Mouse (Mus musculus) gastrocnemius, adult 2 months (tissue): ENCODE data around the gene Mfng. TPM values are rescaled to one million over a fixed set of nuclear protein-coding genes. Genes with fewer than 3 reads are reported as not detected.

ENCODE experiments used
- DNase-seq: peaks from one replicate; pipeline ENCODE4 v3.0.0; 2022
- H3K27ac ChIP-seq: fragments of 200-600 bp; 2 replicates; pipeline ENCODE4 v1.8.1; 2022; ENCODE audit warnings: mild to moderate bottlenecking
- H3K4me3 ChIP-seq: fragments of 200-600 bp; 2 replicates; pipeline ENCODE4 v1.8.1; 2022; ENCODE audit warnings: mild to moderate bottlenecking, moderate library complexity
- CTCF ChIP-seq: fragments of 200-600 bp; IDR thresholded peaks from 2 replicates; pipeline ENCODE4 v1.8.1; 2022; ENCODE audit warnings: antibody characterized with exemption, mild to moderate bottlenecking, moderate library complexity
- intact Hi-C: fragments of 180-260 bp; cut with DNase I; formaldehyde crosslinking; loops from one replicate; pipeline ENCODE4 v1.15.1; 2025
- total RNA-seq, 2 experiments: library from RNA; stranded (reverse); gene quantifications; 2 replicates each; pipeline ENCODE4 v1.2.3; 2021

Mfng gene
- total RNA-seq, 2 experiments from 2014 or later = 2.6 to 3.1 TPM

GRCm38 (mm10) chr15:78718290-78719250, 54.7 kb downstream of the Mfng start, which contains the start of gene Elfn2:
TSS of gene Elfn2 (minus strand) at chr15:78718771.
- DNase-seq = no peak
- Histone ChIP-seq H3K4me3 (peak within 1 kb of the TSS; percentile 65), H3K27ac (no peak within 1 kb of the TSS)
- no peak for TF ChIP-seq CTCF
- intact Hi-C loops = no loop called here

GRCm38 (mm10) chr15:78716936-78717335, 56.3 kb downstream of the Mfng start:
- DNase-seq = no peak
- intact Hi-C loops = no loop called here
- H3K27ac ChIP-seq = no peak overlapping the region
- TF ChIP-seq CTCF = no peak
- no peak overlapping the region for H3K4me3 ChIP-seq

DNA sequence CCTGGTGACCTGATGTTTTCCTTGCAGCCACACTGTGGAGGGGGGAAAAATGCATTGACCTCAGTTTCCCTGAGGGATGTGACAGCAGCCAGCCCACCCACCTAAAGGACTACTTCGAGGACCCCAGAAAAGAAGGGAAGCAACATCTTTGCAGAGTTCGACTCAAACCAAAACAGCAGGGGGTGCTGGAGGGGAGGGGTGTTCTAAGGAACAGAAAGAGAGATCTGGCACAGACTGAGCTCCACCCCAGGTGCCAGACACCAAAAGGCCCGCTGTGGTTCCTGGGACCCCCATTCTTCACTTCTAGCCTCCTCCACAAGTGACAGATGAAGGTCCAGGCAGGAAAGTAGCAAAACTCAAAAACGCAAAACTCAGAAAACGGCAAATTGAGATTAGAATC, 57.4 kb downstream of the Mfng start:
- intact Hi-C loops = no loop called here
- TF ChIP-seq CTCF = no peak
- Histone ChIP-seq H3K4me3 (no peak overlapping the region), H3K27ac (no peak overlapping the region)
- no peak for DNase-seq

DNA sequence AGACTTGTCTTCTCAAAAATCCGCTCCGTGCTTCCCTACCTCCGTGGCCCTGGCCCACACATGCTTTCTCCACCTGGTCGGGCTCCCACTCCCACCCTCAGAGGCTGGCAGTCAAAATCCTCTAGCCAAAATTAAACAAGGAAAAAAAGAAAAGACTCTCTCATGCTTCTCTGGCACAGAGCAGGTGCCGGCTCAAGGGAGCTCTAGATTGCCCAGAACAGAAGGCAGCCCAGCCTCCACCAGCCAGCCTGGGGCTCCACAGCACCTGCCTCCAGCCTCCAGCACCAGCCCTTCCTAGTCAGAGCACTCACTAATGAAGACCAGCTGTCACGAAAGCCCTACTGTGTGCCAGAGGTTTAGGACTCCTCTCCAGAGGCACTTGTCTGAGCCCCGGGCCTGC, 59.5 kb downstream of the Mfng start:
- intact Hi-C loops = no loop called here
- no peak for DNase-seq
- H3K4me3 ChIP-seq = no peak overlapping the region
- H3K27ac ChIP-seq = no peak overlapping the region
- TF ChIP-seq CTCF = no peak

DNA sequence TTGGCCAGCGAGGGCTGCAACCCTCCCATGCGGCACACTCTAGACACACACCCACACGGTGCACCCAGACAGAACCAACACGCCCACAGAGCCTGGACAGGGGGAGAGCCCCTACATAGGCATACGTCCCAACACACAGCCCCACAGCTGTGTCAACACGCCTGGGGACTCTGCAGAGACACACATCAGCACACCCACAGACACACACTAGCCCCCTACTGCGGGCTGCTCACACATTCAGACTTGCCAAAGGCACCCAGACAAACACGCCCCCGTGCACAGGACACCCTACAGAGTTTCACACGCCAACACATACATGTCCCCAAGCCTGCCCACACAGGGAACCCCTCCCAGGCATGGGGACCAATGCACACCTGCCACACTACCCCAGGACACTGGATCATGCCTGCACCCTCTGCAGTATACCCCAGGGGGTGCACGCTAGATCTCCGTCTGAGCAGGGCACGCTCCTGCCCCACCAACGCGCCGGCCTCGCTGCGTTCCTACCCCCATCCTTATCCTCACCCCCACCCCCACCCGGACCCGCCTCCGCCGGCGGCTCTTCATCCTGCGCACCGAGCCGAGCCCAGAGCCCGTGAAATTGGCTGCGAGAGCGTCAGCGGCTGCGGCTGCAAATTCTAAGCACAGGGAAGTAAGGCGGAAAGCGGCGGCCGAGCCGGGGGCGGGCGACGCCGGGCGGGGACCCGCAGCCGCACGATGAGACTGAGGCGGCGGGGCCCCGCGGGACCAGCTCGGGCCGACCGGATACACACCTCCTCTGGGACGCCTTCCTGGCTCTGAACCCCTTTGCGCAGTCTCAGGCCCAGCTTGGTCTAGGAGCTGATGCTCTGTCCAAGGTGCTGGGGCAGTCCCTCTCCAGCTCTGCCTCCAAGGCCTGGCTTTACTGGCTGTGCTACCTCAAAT, 60.7 kb downstream of the Mfng start:
- TF ChIP-seq CTCF = no peak
- no peak for DNase-seq
- no peak overlapping the region for H3K27ac ChIP-seq
- no peak overlapping the region for H3K4me3 ChIP-seq
- intact Hi-C loops = no loop called here

DNA sequence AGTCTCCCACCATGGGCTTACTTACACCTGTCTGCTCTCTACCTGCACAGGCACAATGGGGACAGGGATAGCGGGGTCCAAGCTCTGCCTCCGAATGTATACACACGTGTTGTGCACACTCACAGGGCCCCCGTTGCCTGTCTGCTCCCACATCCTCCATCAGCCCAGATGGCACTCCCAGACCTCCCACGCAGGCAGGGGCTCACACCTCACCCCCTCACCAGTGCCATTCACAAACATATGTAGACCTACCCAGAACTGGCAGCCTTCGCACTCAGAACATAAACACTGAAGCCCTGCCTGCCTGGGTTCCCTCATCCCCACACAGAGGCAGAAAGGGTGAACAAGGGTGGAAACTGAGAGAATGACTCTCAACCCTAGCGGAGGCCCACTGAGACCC, 61.3 kb downstream of the Mfng start:
- intact Hi-C loops = no loop called here
- no peak for DNase-seq

GRCm38 (mm10) chr15:78710634-78711033, 62.6 kb downstream of the Mfng start:
- no peak for TF ChIP-seq CTCF
- Histone ChIP-seq H3K27ac (no peak overlapping the region), H3K4me3 (no peak overlapping the region)
- no peak for DNase-seq
- intact Hi-C loops = no loop called here

More for the DNA sequence above, 61.3 kb downstream of the Mfng start:
- Histone ChIP-seq H3K27ac (no peak overlapping the region), H3K4me3 (no peak overlapping the region)
- no peak for TF ChIP-seq CTCF

DNA sequence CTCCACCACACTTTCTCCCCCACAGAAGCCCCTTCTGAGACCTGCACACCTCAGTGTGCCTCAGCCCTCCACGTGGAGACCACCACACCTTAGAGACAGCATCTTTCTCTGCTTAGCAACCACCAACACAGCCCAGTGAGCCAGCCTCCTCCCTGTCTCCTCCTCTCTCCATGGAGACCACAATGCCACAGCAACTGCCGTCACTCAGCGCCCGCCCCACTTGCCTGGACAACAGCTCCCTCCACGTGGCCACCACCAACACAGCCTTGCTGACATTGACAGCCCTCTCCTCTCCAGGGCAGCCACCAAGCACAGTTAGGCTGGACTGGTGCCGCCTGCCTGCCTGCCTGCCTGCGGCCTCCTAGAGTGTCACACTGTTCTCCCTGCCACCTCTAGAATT, 63.5 kb downstream of the Mfng start:
- no peak for DNase-seq
- no peak for TF ChIP-seq CTCF
- intact Hi-C loops = no loop called here
- Histone ChIP-seq H3K27ac (no peak overlapping the region), H3K4me3 (no peak overlapping the region)

- intact Hi-C loops = no loop called here
- no peak overlapping the region for H3K4me3 ChIP-seq
- no peak overlapping the region for H3K27ac ChIP-seq
- no peak for DNase-seq
- no peak for TF ChIP-seq CTCF
Observed at GRCm38 (mm10) chr15:78706630-78707029, 66.6 kb downstream of the Mfng start.

Other genes with a start within 250 kb of the Mfng start
- gene C1qtnf6, start 242.1 kb downstream of the Mfng start, total RNA-seq = 1 to 10 TPM; 2.7 to 7.6 TPM
- gene Sstr3, start 228.8 kb downstream of the Mfng start, total RNA-seq = under 1 TPM in 1 of 2 experiments, not detected in 1; 0.05 TPM
- gene Rac2, start 200.7 kb downstream of the Mfng start, total RNA-seq = 1 to 10 TPM; 1.4 to 1.7 TPM
- gene Cyth4, start 176.4 kb downstream of the Mfng start, total RNA-seq = 1 to 10 TPM; 1.9 TPM
- gene Elfn2, start 54.7 kb downstream of the Mfng start, total RNA-seq = under 1 TPM in 1 of 2 experiments, not detected in 1; 0.03 TPM
- 1 to 10 TPM; 6.1 to 6.8 TPM for gene Card10, start 29.6 kb upstream of the Mfng start, total RNA-seq
- 1 to 10 TPM; 8.5 to 10.0 TPM for gene Cdc42ep1, start 69.1 kb upstream of the Mfng start, total RNA-seq
- not detected for gene Lgals2, start 82.1 kb upstream of the Mfng start, total RNA-seq
- 10 to 100 TPM; 43.1 to 45.7 TPM for gene Gga1, start 103.7 kb upstream of the Mfng start, total RNA-seq
- under 1 TPM in 1 of 2 experiments, not detected in 1; 0.13 TPM for gene Gm49510, start 126.2 kb upstream of the Mfng start, total RNA-seq
- gene Sh3bp1, start 126.3 kb upstream of the Mfng start, total RNA-seq = 1 to 10 TPM; 1.4 to 2.0 TPM
- gene Pdxp, start 140.4 kb upstream of the Mfng start, total RNA-seq = 1 to 10 TPM; 1.1 to 1.4 TPM
- 100 to 1,000 TPM; 197 to 272 TPM for gene Lgals1, start 153.2 kb upstream of the Mfng start, total RNA-seq
- 10 to 100 TPM; 20.6 to 22.3 TPM for gene Nol12, start 161.5 kb upstream of the Mfng start, total RNA-seq
- 10 to 100 TPM; 33.2 to 36.6 TPM for gene Triobp, start 174.2 kb upstream of the Mfng start, total RNA-seq